Mouse (Mus musculus): ENCODE results near the gene Pdgfc.

GRCm38 (mm10) chr3:81221682-81222081 is 185.5 kb downstream of the Pdgfc start:
- TF ChIP-seq POLR2A (IDR thresholded peaks at IDR 0.05; ENCODE audit: extremely low read depth, insufficient read depth, low read length) = no peak
- no peak for TF ChIP-seq CTCF (IDR thresholded peaks at IDR 0.05; ENCODE audit: low read depth, low read length)

Measured in liver, adult 2 months (tissue).